Mouse (Mus musculus): ENCODE measurements around the gene Arl9. TPM values are rescaled to one million over a fixed set of nuclear protein-coding genes. Genes with fewer than 3 reads are reported as not detected.
A peak's percentile ranks its signal among the peaks of the same experiment; 100 is the strongest.

Arl9 gene
- polyA plus RNA-seq, 1 experiment from 2014 or later: 0.59 TPM

- Histone ChIP-seq H3K4me2 (replicated peaks) (peak overlapping the region; percentile 75), H3K9ac (no peak overlapping the region), H3K4me3 (peak overlapping the region; percentile 86)
Measured at GRCm38 (mm10) chr5:76975736-76976135, 28.1 kb upstream of the Arl9 start.

GRCm38 (mm10) chr5:76984015-76984414, 19.8 kb upstream of the Arl9 start:
- Histone ChIP-seq H3K27ac (no peak overlapping the region), H3K9me3 (replicated peaks) (no peaks in the 10 kb centered on the region), H3K36me3 (peaks cover 70% of the 10 kb centered on the region), H3K9ac (no peak overlapping the region), H3K27me3 (no peaks in the 10 kb centered on the region), H3K4me3 (no peak overlapping the region), H3K4me1 (no peaks in the 10 kb centered on the region), H3K4me2 (replicated peaks) (no peak overlapping the region)
- no peak for ATAC-seq (ENCODE audit: low FRiP score)
- WGBS: 96% methylated on average over 11 of the region's 11 CpGs

More at GRCm38 (mm10) chr5:76975736-76976135, 28.1 kb upstream of the Arl9 start:
- ATAC-seq (ENCODE audit: low FRiP score): no peak
- Histone ChIP-seq H3K4me1 (peaks cover 16% of the 10 kb centered on the region), H3K27ac (no peak overlapping the region), H3K9me3 (replicated peaks) (no peaks in the 10 kb centered on the region), H3K36me3 (peaks cover 24% of the 10 kb centered on the region), H3K27me3 (no peaks in the 10 kb centered on the region)
- 89% methylated on average over 8 of the region's 8 CpGs for WGBS

GRCm38 (mm10) chr5:76990789-76991188, 13.1 kb upstream of the Arl9 start:
- H3K27ac ChIP-seq: no peak overlapping the region
- no peaks in the 10 kb centered on the region for H3K9me3 ChIP-seq (replicated peaks)
- H3K4me3 ChIP-seq: no peak overlapping the region
- no peaks in the 10 kb centered on the region for H3K4me1 ChIP-seq
- 96% methylated on average over 3 of the region's 3 CpGs for WGBS
- ATAC-seq (ENCODE audit: low FRiP score): no peak
- H3K36me3 ChIP-seq: peaks cover 71% of the 10 kb centered on the region
- no peak overlapping the region for H3K4me2 ChIP-seq (replicated peaks)
- H3K9ac ChIP-seq: no peak overlapping the region
- H3K27me3 ChIP-seq: no peaks in the 10 kb centered on the region

- Histone ChIP-seq H3K4me3 (no peak overlapping the region), H3K27ac (no peak overlapping the region), H3K4me1 (no peaks in the 10 kb centered on the region), H3K9ac (no peak overlapping the region), H3K9me3 (replicated peaks) (no peaks in the 10 kb centered on the region), H3K27me3 (no peaks in the 10 kb centered on the region), H3K36me3 (peaks cover 73% of the 10 kb centered on the region), H3K4me2 (replicated peaks) (no peak overlapping the region)
- ATAC-seq (ENCODE audit: low FRiP score): no peak
- 94% methylated on average over 5 of the region's 5 CpGs for WGBS
Measured at GRCm38 (mm10) chr5:76993174-76993814, 10.6 kb upstream of the Arl9 start.

GRCm38 (mm10) chr5:76998416-76998815, 5.4 kb upstream of the Arl9 start:
- H3K9me3 ChIP-seq (replicated peaks): 0 out of 2 replicates have a peak, but pooled peaks cover 5% of the 10 kb centered on the region
- ATAC-seq (ENCODE audit: low FRiP score): no peak
- H3K4me1 ChIP-seq: no peaks in the 10 kb centered on the region
- peaks cover 63% of the 10 kb centered on the region for H3K36me3 ChIP-seq
- H3K9ac ChIP-seq: no peak overlapping the region
- 58% methylated on average over 5 of the region's 5 CpGs for WGBS
- no peaks in the 10 kb centered on the region for H3K27me3 ChIP-seq
- H3K4me2 ChIP-seq (replicated peaks): no peak overlapping the region
- H3K27ac ChIP-seq: no peak overlapping the region
- H3K4me3 ChIP-seq: no peak overlapping the region

GRCm38 (mm10) chr5:77001192-77001591, 2.7 kb upstream of the Arl9 start:
- H3K4me1 ChIP-seq: no peaks in the 10 kb centered on the region
- H3K4me2 ChIP-seq (replicated peaks): no peak overlapping the region
- 0 out of 2 replicates have a peak, but pooled peaks cover 5% of the 10 kb centered on the region for H3K9me3 ChIP-seq (replicated peaks)
- H3K4me3 ChIP-seq: no peak overlapping the region
- no peak for ATAC-seq (ENCODE audit: low FRiP score)
- whole genome bisulfite sequencing: 92% methylated on average over 17 of the region's 17 CpGs
- H3K9ac ChIP-seq: no peak overlapping the region
- H3K27ac ChIP-seq: no peak overlapping the region
- H3K36me3 ChIP-seq: peaks cover 44% of the 10 kb centered on the region
- H3K27me3 ChIP-seq: no peaks in the 10 kb centered on the region

GRCm38 (mm10) chr5:77010352-77010751, 6.5 kb downstream of the Arl9 start:
- Histone ChIP-seq H3K27me3 (no peaks in the 10 kb centered on the region), H3K4me3 (no peak overlapping the region), H3K4me2 (replicated peaks) (no peak overlapping the region), H3K27ac (no peak overlapping the region), H3K36me3 (no peaks in the 10 kb centered on the region), H3K9me3 (replicated peaks) (no peaks in the 10 kb centered on the region), H3K4me1 (no peaks in the 10 kb centered on the region), H3K9ac (no peak overlapping the region)
- 92% methylated on average over 9 of the region's 9 CpGs for WGBS
- no peak for ATAC-seq (ENCODE audit: low FRiP score)

GRCm38 (mm10) chr5:77011082-77011481, 7.2 kb downstream of the Arl9 start:
- Histone ChIP-seq H3K4me1 (no peaks in the 10 kb centered on the region; the same call in 1 of the 2 replicates), H3K9me3 (replicated peaks) (no peaks in the 10 kb centered on the region), H3K27ac (no peak overlapping the region), H3K4me2 (replicated peaks) (no peak overlapping the region), H3K9ac (no peak overlapping the region), H3K27me3 (no peaks in the 10 kb centered on the region), H3K36me3 (no peaks in the 10 kb centered on the region), H3K4me3 (no peak overlapping the region)
- WGBS: 68% methylated on average over 3 of the region's 3 CpGs
- no peak for ATAC-seq (ENCODE audit: low FRiP score)

- WGBS: 82% methylated on average over 3 of the region's 3 CpGs
Measured at GRCm38 (mm10) chr5:77013171-77013570, 9.3 kb downstream of the Arl9 start.

GRCm38 (mm10) chr5:77015544-77016482, 12.0 kb downstream of the Arl9 start, which contains the start of gene Thegl:
Thegl (plus strand) TSS chr5:77016023.
- H3K9me3 ChIP-seq (replicated peaks): no peaks in the 10 kb centered on the region
- H3K4me1 ChIP-seq: no peaks in the 10 kb centered on the region; the same call in 1 of the 2 replicates
- H3K27me3 ChIP-seq: peaks cover 10% of the 10 kb centered on the region; the same call in 1 of the 2 replicates
- H3K4me2 ChIP-seq (replicated peaks): peak within 1 kb of the TSS; percentile 70
- H3K36me3 ChIP-seq: no peaks in the 10 kb centered on the region
- peak; percentile 99 for ATAC-seq (ENCODE audit: low FRiP score)
- H3K9ac ChIP-seq: peak within 1 kb of the TSS; percentile 32; the same call in 1 of the 2 replicates
- peak within 1 kb of the TSS; percentile 52 for H3K4me3 ChIP-seq
- 12% methylated on average over 57 of the region's 57 CpGs for WGBS
- H3K27ac ChIP-seq: no peak within 1 kb of the TSS

More at GRCm38 (mm10) chr5:77013171-77013570, 9.3 kb downstream of the Arl9 start:
- H3K36me3 ChIP-seq: no peaks in the 10 kb centered on the region
- no peaks in the 10 kb centered on the region; the same call in 1 of the 2 replicates for H3K4me1 ChIP-seq
- ATAC-seq (ENCODE audit: low FRiP score): no peak
- H3K9ac ChIP-seq: no peak overlapping the region
- H3K27me3 ChIP-seq: peaks cover 10% of the 10 kb centered on the region; the same call in 1 of the 2 replicates
- H3K4me2 ChIP-seq (replicated peaks): no peak overlapping the region
- no peaks in the 10 kb centered on the region for H3K9me3 ChIP-seq (replicated peaks)
- no peak overlapping the region for H3K4me3 ChIP-seq
- H3K27ac ChIP-seq: no peak overlapping the region

- Histone ChIP-seq H3K4me2 (replicated peaks) (no peak overlapping the region), H3K4me1 (no peaks in the 10 kb centered on the region), H3K4me3 (no peak overlapping the region), H3K27me3 (no peaks in the 10 kb centered on the region), H3K9ac (no peak overlapping the region), H3K27ac (no peak overlapping the region), H3K36me3 (no peaks in the 10 kb centered on the region), H3K9me3 (replicated peaks) (no peaks in the 10 kb centered on the region)
- no peak for ATAC-seq (ENCODE audit: low FRiP score)
- 89% methylated on average over 3 of the region's 3 CpGs for WGBS
Measured at GRCm38 (mm10) chr5:77028034-77028433, 24.2 kb downstream of the Arl9 start.

- Histone ChIP-seq H3K36me3 (no peaks in the 10 kb centered on the region), H3K27me3 (no peaks in the 10 kb centered on the region), H3K9me3 (replicated peaks) (no peaks in the 10 kb centered on the region), H3K27ac (no peak overlapping the region), H3K4me2 (replicated peaks) (no peak overlapping the region), H3K9ac (no peak overlapping the region), H3K4me3 (no peak overlapping the region), H3K4me1 (no peaks in the 10 kb centered on the region)
- ATAC-seq (ENCODE audit: low FRiP score): no peak
- WGBS: 77% methylated on average over 5 of the region's 5 CpGs
Measured at GRCm38 (mm10) chr5:77029735-77030134, 25.9 kb downstream of the Arl9 start.
